Mouse (Mus musculus) cortical plate, adult 2 months (tissue): ENCODE data around the gene Pmm2.

Source experiments
- CTCF ChIP-seq: fragments of 200-500 bp; IDR thresholded peaks from 2 replicates; pipeline ENCODE4 v1.5.1; 2011; ENCODE audit warnings: mild to moderate bottlenecking, control low read depth, low read length; ENCODE audit not compliant: insufficient read depth; ENCODE audit errors: extremely low read depth
- POLR2A ChIP-seq: fragments of 200-500 bp; IDR thresholded peaks from 2 replicates; pipeline ENCODE4 v1.6.1; 2011; ENCODE audit warnings: mild to moderate bottlenecking, low read length, control low read depth; ENCODE audit not compliant: insufficient read depth; ENCODE audit errors: extremely low read depth

DNA sequence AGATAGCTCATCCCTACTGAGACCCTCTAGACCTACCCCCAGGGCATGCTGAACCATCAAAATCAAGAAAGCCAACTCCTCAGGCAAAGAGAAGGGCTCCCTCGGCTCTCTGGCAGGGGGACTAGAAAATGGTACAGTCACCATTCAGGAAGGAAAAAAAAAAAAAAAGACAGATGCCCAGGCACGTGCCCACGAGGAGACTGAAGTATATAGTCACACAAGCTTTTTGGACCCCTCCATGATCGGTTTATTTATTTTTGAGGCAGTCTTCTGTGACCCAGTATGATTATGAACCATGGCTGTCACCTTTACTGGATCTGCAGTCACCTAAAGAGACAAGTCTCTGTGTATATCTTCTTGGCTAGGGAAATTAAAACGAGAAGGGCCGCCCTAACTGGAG, 35.9 kb downstream of the Pmm2 start:
- no peak for TF ChIP-seq CTCF
- no peak for TF ChIP-seq POLR2A
